Mouse (Mus musculus): ENCODE measurements around the gene Pla2g1b. TPM values are rescaled to one million over a fixed set of nuclear protein-coding genes. Genes with fewer than 3 reads are reported as not detected.

Pla2g1b gene
- polyA plus RNA-seq, 1 experiment from 2014 or later, result 0.46 TPM

DNA sequence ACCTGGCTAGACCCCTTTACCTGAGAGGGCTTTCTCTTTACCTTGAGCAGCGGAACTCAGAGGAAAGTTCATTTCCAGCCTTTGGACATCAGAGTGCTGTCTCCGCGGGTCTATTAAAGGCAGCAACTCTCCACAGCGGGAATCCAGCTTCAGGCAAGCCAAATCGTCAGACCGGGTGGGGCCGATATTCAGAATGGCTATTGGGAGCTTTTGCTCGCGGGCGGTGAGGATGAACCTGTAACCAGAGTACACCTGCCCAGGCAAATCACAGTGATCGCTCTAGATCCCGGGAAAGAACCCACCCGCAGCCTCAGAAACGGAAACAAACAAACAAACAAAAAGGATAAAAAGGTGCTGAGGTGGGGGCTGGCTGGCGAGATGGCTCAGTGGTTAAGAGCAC is 13.5 kb downstream of the Pla2g1b start:
- Histone ChIP-seq H3K9me3 (ENCODE audit: control insufficient read depth, low read length) (no peaks in the 10 kb centered on the region), H3K36me3 (ENCODE audit: control insufficient read depth, insufficient read depth, low read length) (peaks cover 5% of the 10 kb centered on the region; the same call in 1 of the 2 replicates), H3K4me2 (replicated peaks; ENCODE audit: low read depth, low read length) (no peak overlapping the region), H3K27ac (ENCODE audit: low read depth, low read length) (no peak overlapping the region), H3K4me1 (ENCODE audit: control insufficient read depth, insufficient read depth, low read length) (peaks cover 13% of the 10 kb centered on the region), H3K9ac (ENCODE audit: low read depth, low read length) (no peak overlapping the region), H3K4me3 (ENCODE audit: low read length) (no peak overlapping the region), H3K27me3 (ENCODE audit: control insufficient read depth, insufficient read depth, low read length) (no peaks in the 10 kb centered on the region)
- ATAC-seq (ENCODE audit: low FRiP score, low TSS enrichment), result no peak
- 56% methylated on average over 15 of the region's 15 CpGs for WGBS

DNA sequence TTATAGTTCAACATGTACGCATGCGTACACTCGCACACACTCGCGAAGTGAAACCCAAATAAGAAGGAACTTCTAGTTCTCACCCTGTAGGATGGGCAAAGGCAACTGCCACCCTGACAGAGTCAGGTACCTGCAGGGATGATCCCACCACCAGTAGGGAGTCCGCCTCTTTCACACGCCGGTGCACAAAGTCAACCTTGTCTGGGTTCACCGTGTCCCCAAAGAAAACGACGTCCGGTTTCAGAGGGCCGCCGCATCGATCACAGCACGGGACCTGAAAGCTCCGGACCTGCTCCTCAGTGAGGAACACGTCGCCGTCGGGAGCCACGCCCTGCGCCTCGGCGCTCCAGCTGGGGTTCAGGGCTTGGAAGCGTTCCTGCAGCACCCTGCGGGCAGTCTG is 14.0 kb downstream of the Pla2g1b start:
- 23% methylated on average over 27 of the region's 27 CpGs for WGBS
- H3K27ac ChIP-seq (ENCODE audit: low read depth, low read length), result no peak overlapping the region
- peak overlapping the region; percentile 18; the same call in 1 of the 2 replicates for H3K4me2 ChIP-seq (replicated peaks; ENCODE audit: low read depth, low read length)
- no peak for ATAC-seq (ENCODE audit: low FRiP score, low TSS enrichment)
- peaks cover 5% of the 10 kb centered on the region; the same call in 1 of the 2 replicates for H3K36me3 ChIP-seq (ENCODE audit: control insufficient read depth, insufficient read depth, low read length)
- no peaks in the 10 kb centered on the region for H3K9me3 ChIP-seq (ENCODE audit: control insufficient read depth, low read length)
- H3K27me3 ChIP-seq (ENCODE audit: control insufficient read depth, insufficient read depth, low read length), result no peaks in the 10 kb centered on the region
- H3K4me3 ChIP-seq (ENCODE audit: low read length), result peak overlapping the region; percentile 3; the same call in 1 of the 2 replicates
- H3K4me1 ChIP-seq (ENCODE audit: control insufficient read depth, insufficient read depth, low read length), result peaks cover 13% of the 10 kb centered on the region
- H3K9ac ChIP-seq (ENCODE audit: low read depth, low read length), result no peak overlapping the region

GRCm38 (mm10) chr5:115482390-115483265 is 16.6 kb downstream of the Pla2g1b start:
- Histone ChIP-seq H3K36me3 (ENCODE audit: control insufficient read depth, insufficient read depth, low read length) (peaks cover 5% of the 10 kb centered on the region; the same call in 1 of the 2 replicates), H3K4me3 (ENCODE audit: low read length) (peak overlapping the region; percentile 12; the same call in 1 of the 2 replicates), H3K4me2 (replicated peaks; ENCODE audit: low read depth, low read length) (peak overlapping the region; percentile 33), H3K4me1 (ENCODE audit: control insufficient read depth, insufficient read depth, low read length) (peaks cover 9% of the 10 kb centered on the region), H3K27me3 (ENCODE audit: control insufficient read depth, insufficient read depth, low read length) (no peaks in the 10 kb centered on the region), H3K27ac (ENCODE audit: low read depth, low read length) (no peak overlapping the region), H3K9ac (ENCODE audit: low read depth, low read length) (peak overlapping the region; percentile 29; the same call in 1 of the 2 replicates), H3K9me3 (ENCODE audit: control insufficient read depth, low read length) (no peaks in the 10 kb centered on the region)
- 27% methylated on average over 38 of the region's 38 CpGs for WGBS
- ATAC-seq (ENCODE audit: low FRiP score, low TSS enrichment), result no peak

- Histone ChIP-seq H3K4me1 (ENCODE audit: control insufficient read depth, insufficient read depth, low read length) (peaks cover 9% of the 10 kb centered on the region), H3K4me3 (ENCODE audit: low read length) (no peak overlapping the region), H3K9ac (ENCODE audit: low read depth, low read length) (no peak overlapping the region), H3K27ac (ENCODE audit: low read depth, low read length) (no peak overlapping the region), H3K9me3 (ENCODE audit: control insufficient read depth, low read length) (no peaks in the 10 kb centered on the region), H3K36me3 (ENCODE audit: control insufficient read depth, insufficient read depth, low read length) (peaks cover 5% of the 10 kb centered on the region; the same call in 1 of the 2 replicates), H3K27me3 (ENCODE audit: control insufficient read depth, insufficient read depth, low read length) (no peaks in the 10 kb centered on the region), H3K4me2 (replicated peaks; ENCODE audit: low read depth, low read length) (no peak overlapping the region)
- 41% methylated on average over 6 of the region's 6 CpGs for WGBS
- ATAC-seq (ENCODE audit: low FRiP score, low TSS enrichment), result no peak
Measured at GRCm38 (mm10) chr5:115483385-115483784, 17.3 kb downstream of the Pla2g1b start.

DNA sequence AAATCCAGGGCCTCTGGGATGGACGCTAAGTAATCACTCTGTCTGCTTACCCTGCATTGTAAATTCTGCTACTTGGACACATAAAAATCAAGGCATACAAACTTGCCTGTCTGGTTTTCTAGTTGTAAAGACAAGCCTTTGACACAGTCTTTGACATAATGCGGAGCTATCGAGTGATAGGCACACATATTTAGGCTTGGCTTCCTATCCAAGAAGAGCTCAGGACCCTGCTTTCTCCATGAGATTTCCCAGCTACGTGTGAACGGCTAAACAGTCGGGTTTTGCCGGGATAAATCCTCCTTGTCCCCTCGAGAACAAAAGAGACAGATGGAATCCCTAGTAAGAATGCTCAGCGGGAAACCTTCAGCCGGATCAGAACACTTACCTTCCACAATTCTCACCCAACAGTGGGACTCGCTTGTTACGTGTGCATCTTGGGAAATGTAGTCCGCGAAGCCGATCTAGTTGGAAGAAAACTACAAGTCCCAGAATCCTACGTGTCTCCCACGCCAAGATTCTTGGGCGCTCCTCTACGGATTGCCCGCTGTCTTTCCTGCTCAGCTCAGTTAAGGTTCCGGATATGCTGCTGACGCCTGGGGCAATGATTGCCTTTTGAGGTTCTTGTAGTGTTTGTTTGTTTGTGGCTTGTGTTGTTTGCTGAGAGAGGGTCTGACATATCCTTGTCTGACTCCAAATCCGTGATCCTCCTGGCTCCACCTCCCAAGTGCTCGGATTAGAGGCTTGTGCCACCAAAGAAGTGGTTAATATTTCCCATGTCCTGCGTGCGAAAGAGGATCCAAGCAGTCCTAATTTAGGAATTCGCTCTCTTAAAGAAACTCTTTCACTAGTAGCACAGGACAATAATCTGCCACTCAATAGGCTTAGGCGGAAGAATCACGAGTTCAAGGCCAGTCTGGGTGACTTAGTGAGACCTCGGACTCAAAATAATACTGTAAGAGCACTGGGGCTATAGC is 18.2 kb downstream of the Pla2g1b start, which contains the start of gene Sirt4:
Sirt4 (minus strand) TSS at position 779 of the 974 bp plus-strand sequence.
- Histone ChIP-seq H3K27ac (ENCODE audit: low read depth, low read length) (peak within 1 kb of the TSS; percentile 15; the same call in 1 of the 2 replicates), H3K9me3 (ENCODE audit: control insufficient read depth, low read length) (no peaks in the 10 kb centered on the region), H3K9ac (ENCODE audit: low read depth, low read length) (peak within 1 kb of the TSS; percentile 59; the same call in 1 of the 2 replicates), H3K27me3 (ENCODE audit: control insufficient read depth, insufficient read depth, low read length) (no peaks in the 10 kb centered on the region), H3K4me3 (ENCODE audit: low read length) (peak within 1 kb of the TSS; percentile 40), H3K36me3 (ENCODE audit: control insufficient read depth, insufficient read depth, low read length) (peaks cover 4% of the 10 kb centered on the region; the same call in 1 of the 2 replicates), H3K4me2 (replicated peaks; ENCODE audit: low read depth, low read length) (peak within 1 kb of the TSS; percentile 62), H3K4me1 (ENCODE audit: control insufficient read depth, insufficient read depth, low read length) (peaks cover 9% of the 10 kb centered on the region)
- 9% methylated on average over 30 of the region's 30 CpGs for WGBS
- ATAC-seq (ENCODE audit: low FRiP score, low TSS enrichment), result peak; percentile 84

DNA sequence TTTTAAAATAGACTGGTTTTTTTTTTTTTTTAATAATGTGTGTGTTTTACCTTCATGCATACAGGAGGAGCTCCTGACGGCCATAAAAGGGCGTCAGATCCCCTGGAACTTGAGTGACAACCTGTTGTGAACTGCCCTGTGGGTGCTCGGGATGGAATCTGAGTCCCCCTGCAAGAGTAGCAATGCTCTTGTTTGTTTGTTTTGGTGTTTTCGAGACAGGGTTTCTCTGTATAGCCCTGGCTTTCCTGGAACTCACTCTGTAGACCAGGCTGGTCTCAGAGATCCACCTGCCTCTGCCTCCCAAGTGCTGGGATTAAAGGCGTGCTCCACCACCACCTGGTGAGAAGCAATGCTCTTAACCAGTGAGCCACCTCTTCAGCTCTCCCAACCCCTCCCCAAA is 18.9 kb downstream of the Pla2g1b start:
- Histone ChIP-seq H3K9ac (ENCODE audit: low read depth, low read length) (peak overlapping the region; percentile 59; the same call in 1 of the 2 replicates), H3K27me3 (ENCODE audit: control insufficient read depth, insufficient read depth, low read length) (no peaks in the 10 kb centered on the region), H3K4me1 (ENCODE audit: control insufficient read depth, insufficient read depth, low read length) (peaks cover 9% of the 10 kb centered on the region), H3K9me3 (ENCODE audit: control insufficient read depth, low read length) (no peaks in the 10 kb centered on the region), H3K4me3 (ENCODE audit: low read length) (peak overlapping the region; percentile 40), H3K27ac (ENCODE audit: low read depth, low read length) (no peak overlapping the region), H3K36me3 (ENCODE audit: control insufficient read depth, insufficient read depth, low read length) (no peaks in the 10 kb centered on the region), H3K4me2 (replicated peaks; ENCODE audit: low read depth, low read length) (peak overlapping the region; percentile 62)
- no peak for ATAC-seq (ENCODE audit: low FRiP score, low TSS enrichment)
- 67% methylated on average over 5 of the region's 5 CpGs for WGBS

DNA sequence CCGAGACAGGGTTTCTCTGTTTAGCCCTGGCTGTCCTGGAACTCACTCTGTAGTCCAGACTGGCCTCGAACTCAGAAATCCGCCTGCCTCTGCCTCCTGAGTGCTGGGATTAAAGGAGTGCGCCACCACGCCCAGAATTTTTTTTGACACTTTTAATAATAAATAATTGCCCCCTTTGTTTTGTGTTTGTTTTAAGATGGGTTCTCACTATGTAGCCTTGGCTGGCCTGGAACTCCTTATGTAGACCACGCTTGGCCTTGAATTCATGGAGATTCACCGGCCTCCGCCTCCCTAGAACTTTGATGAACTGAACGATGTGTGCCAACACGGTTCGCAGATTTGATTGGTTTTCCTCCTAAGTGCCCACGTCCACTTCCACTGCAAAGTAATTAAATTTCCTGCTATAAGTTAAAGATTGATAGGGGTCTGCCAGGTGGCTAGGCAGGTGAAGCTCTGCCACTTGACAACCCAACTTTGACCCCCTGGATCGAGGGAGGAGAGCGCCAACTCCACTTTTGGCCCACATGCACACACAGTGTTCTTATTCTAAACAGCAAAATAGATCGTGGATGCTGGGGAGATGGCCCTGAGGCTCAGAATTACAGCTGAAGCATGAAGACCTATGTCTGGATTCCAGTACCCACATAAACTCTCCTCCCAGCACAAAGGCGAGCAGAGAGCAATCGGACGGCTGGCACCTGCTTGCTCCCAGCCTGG is 19.6 kb downstream of the Pla2g1b start:
- 0 out of 2 replicates have a peak overlapping the region, but pooled peaks have one; percentile 47 for H3K27ac ChIP-seq (ENCODE audit: low read depth, low read length)
- no peak overlapping the region for H3K9ac ChIP-seq (ENCODE audit: low read depth, low read length)
- no peaks in the 10 kb centered on the region for H3K9me3 ChIP-seq (ENCODE audit: control insufficient read depth, low read length)
- H3K4me3 ChIP-seq (ENCODE audit: low read length), result no peak overlapping the region
- no peak for ATAC-seq (ENCODE audit: low FRiP score, low TSS enrichment)
- WGBS, result 64% methylated on average over 18 of the region's 18 CpGs
- H3K36me3 ChIP-seq (ENCODE audit: control insufficient read depth, insufficient read depth, low read length), result no peaks in the 10 kb centered on the region
- H3K4me2 ChIP-seq (replicated peaks; ENCODE audit: low read depth, low read length), result no peak overlapping the region
- H3K4me1 ChIP-seq (ENCODE audit: control insufficient read depth, insufficient read depth, low read length), result peaks cover 9% of the 10 kb centered on the region
- no peaks in the 10 kb centered on the region for H3K27me3 ChIP-seq (ENCODE audit: control insufficient read depth, insufficient read depth, low read length)

DNA sequence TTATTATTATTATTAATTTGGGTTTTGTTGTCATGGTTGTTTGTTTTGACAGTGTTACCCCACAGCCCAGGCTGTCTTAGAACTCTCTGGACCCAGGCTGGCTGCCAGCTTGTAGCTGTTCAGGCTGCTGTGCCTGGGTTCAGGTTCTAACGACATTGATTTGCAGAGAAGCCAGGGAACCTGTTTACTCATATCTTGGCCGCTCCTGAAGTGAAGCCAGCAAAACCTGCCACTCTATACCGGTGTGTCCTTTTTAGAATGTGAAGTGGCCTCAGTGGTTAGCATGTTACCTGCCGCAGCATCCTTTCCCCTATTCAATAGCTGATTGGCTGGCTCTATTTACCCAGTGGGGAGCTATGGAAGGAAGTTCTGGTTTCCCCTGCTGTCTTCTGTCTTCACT is 20.7 kb downstream of the Pla2g1b start:
- no peak overlapping the region for H3K27ac ChIP-seq (ENCODE audit: low read depth, low read length)
- no peaks in the 10 kb centered on the region for H3K27me3 ChIP-seq (ENCODE audit: control insufficient read depth, insufficient read depth, low read length)
- no peak overlapping the region for H3K9ac ChIP-seq (ENCODE audit: low read depth, low read length)
- no peak overlapping the region for H3K4me2 ChIP-seq (replicated peaks; ENCODE audit: low read depth, low read length)
- no peaks in the 10 kb centered on the region for H3K9me3 ChIP-seq (ENCODE audit: control insufficient read depth, low read length)
- ATAC-seq (ENCODE audit: low FRiP score, low TSS enrichment), result no peak
- H3K4me1 ChIP-seq (ENCODE audit: control insufficient read depth, insufficient read depth, low read length), result peaks cover 16% of the 10 kb centered on the region
- no peaks in the 10 kb centered on the region for H3K36me3 ChIP-seq (ENCODE audit: control insufficient read depth, insufficient read depth, low read length)
- WGBS, result 49% methylated on average over 4 of the region's 4 CpGs
- no peak overlapping the region for H3K4me3 ChIP-seq (ENCODE audit: low read length)
